Mouse (Mus musculus): ENCODE data around the gene Gprc5d.

Gene Gprc5d

DNA sequence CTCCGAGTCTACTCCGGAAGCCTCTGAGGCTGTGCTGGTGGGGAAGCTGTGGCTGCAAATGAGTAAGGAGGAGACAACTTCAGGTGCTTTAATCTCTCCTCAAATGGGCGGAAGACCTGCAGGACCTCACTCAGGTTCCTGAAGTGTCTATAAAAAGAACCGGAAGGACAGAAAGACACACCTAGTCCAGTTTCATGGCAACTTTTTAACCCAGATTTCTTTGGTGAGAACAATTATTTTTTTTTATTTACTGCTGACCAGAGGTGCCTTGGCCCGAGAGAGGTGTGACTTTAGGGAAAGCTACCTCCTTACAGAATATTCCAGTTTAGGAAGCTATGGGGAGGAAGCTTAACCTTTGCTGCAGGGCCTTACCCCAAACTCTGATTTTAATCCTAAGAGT is at the start of gene Gprc5d:
Gene Gprc5d (minus strand): TSS at position 101 of the 400 bp plus-strand sequence.
- no peak for DNase-seq (ENCODE audit: low read depth in 1 of 2, low spot score in 2 of 2)

DNA sequence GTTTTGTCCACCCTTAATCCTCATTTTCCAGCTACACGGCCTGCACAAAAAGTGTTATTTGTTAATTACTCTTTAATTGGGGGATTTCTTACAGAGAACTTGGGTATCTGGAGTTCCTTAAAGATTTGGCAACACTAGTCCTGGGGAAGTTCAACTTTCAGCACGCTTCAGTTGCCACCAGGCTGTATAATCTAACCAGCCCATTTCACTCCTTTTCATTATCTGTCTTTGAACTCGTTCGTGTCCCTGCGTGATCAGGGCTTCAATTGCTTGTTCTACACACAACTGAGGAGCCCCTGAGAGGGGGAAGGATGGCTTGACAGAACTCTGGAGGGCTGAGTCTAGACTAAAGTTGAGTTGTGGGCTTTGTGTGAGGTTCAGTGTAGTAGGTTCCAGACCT is 48.6 kb upstream of the Gprc5d start:
- DNase-seq (ENCODE audit: low read depth in 1 of 2, low spot score in 2 of 2) = no peak

DNA sequence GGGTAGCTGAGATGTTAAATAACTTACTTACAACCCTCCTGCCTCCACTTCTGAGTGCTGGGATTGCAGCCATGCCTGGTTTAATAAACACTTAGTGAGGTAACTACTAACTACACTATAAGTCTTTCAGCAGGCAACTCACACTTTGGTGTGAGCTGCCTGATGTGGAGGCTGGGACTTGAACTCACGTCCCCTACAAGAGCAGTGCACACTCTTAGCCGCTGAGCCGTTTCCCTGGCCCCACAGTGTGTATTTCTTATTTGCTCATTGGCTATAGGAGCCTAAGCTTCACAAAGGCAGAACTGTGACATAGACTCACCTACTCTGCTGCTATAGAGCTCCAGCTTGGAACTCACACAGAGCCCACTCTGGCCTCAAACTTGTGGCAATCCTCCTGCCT is 48.2 kb upstream of the Gprc5d start:
- no peak for DNase-seq (ENCODE audit: low read depth in 1 of 2, low spot score in 2 of 2)

- no peak for DNase-seq (ENCODE audit: low read depth in 1 of 2, low spot score in 2 of 2)
Observed at GRCm38 (mm10) chr6:135165706-135166105, 47.6 kb upstream of the Gprc5d start.

GRCm38 (mm10) chr6:135165191-135165590 is 47.1 kb upstream of the Gprc5d start:
- no peak for DNase-seq (ENCODE audit: low read depth in 1 of 2, low spot score in 2 of 2)

DNA sequence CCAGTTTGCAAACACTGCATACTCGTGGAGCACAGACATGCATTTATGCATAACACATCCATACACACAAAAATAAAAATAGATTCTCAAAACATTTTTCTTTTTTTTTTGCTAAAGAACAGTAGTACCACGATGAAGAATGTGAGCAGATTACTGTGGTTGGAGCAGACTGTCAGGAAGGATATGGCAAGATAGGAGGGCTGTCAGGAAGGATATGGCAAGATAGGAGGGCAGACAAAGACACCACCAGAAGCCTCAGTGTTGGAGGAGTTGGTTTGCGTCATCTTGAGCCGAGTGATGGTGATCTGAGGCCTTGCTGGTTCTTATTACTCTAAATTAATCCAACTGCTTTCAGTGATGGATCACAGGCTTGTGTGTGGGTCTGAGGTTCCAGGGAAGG is 44.8 kb upstream of the Gprc5d start:
- no peak for DNase-seq (ENCODE audit: low read depth in 1 of 2, low spot score in 2 of 2)

GRCm38 (mm10) chr6:135162311-135162710 is 44.2 kb upstream of the Gprc5d start:
- no peak for DNase-seq (ENCODE audit: low read depth in 1 of 2, low spot score in 2 of 2)

DNA sequence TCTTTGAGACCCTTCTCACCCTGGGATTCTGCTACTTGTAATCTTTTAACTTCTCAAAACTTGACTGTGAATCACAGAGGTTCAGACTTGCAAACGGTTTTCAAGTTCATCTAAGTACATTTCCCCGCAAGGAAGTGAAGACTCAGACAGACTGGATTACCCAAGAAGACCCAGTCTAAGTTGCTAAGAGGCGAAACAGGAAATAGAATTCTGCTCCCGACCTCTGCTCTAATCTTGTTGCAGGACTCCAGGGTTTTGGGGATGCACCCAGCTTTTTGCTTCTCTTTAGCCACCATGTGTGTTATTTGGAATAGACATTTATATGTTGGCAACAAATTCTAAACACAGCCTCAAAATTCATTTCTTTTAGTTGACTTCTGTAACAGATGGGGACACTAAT is 43.3 kb upstream of the Gprc5d start:
- DNase-seq (ENCODE audit: low read depth in 1 of 2, low spot score in 2 of 2) = no peak

DNA sequence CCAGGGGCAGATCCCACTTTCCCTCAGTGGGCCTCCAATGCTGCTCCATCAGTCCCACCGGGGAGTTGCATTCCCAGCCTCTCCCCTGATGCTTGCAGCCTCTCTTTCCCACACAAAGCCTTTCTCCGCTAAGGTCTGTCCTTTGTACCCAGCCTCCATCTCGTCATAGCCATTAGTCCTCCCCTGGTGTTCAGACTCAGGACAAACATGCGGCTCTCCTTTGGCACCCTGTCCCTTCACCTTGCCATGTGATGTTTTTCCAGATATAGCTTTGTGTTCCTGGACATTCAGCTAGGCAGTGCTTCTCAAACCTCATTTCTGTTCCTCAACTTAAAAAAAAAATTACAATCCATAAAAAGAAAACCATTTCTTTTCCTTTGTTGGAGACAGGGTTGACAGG is 40.4 kb upstream of the Gprc5d start:
- no peak for DNase-seq (ENCODE audit: low read depth in 1 of 2, low spot score in 2 of 2)

- DNase-seq (ENCODE audit: low read depth in 1 of 2, low spot score in 2 of 2) = no peak
Observed at GRCm38 (mm10) chr6:135157496-135157895, 39.4 kb upstream of the Gprc5d start.

GRCm38 (mm10) chr6:135156597-135156996 is 38.5 kb upstream of the Gprc5d start:
- DNase-seq (ENCODE audit: low read depth in 1 of 2, low spot score in 2 of 2) = no peak

- no peak for DNase-seq (ENCODE audit: low read depth in 1 of 2, low spot score in 2 of 2)
Observed at GRCm38 (mm10) chr6:135153719-135154118, 35.6 kb upstream of the Gprc5d start.

- no peak for DNase-seq (ENCODE audit: low read depth in 1 of 2, low spot score in 2 of 2)
Observed at GRCm38 (mm10) chr6:135150311-135150710, 32.2 kb upstream of the Gprc5d start.

DNA sequence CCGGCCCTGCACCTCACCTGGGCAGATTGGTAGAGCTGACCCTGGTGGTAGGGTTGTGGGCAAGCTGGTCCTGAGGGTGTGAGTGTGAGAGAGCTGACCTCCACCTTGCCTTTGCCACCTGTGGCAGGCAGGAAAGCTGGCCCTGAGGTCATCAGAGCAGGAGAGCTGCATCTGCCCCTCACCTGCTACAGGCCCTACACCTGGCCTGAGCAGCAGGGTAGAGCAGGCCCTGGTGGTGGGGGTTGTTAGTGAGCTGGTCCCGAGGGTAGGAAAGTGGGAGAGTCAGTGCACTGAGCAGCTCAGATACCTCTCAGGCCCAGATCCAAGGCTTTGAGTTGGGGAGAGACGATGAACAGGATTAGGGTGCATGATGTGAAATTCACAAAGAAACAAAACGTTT is 31.6 kb upstream of the Gprc5d start:
- DNase-seq (ENCODE audit: low read depth in 1 of 2, low spot score in 2 of 2) = no peak

DNA sequence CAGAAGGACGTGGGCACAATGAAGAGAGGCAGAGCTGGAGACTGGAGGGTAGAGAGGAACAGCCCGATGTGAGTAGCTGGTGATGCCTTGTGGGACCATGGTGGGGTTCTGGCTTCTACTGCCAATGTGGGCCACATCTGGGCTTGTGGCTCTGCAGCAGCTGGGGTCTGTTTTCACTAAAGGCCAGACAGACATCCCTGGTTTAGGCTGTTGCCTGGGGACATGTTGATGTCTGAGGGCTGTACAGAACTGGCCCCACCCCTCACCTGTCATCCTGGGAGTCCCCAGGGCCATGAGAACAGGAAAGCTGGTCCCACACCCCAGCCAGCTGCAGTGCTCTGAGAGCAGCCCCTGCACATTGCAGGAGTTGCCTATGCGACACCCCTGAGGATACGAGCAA is 31.1 kb upstream of the Gprc5d start:
- no peak for DNase-seq (ENCODE audit: low read depth in 1 of 2, low spot score in 2 of 2)

- no peak for DNase-seq (ENCODE audit: low read depth in 1 of 2, low spot score in 2 of 2)
Observed at GRCm38 (mm10) chr6:135148506-135148905, 30.4 kb upstream of the Gprc5d start.

GRCm38 (mm10) chr6:135145976-135146375 is 27.9 kb upstream of the Gprc5d start:
- DNase-seq (ENCODE audit: low read depth in 1 of 2, low spot score in 2 of 2) = no peak

DNA sequence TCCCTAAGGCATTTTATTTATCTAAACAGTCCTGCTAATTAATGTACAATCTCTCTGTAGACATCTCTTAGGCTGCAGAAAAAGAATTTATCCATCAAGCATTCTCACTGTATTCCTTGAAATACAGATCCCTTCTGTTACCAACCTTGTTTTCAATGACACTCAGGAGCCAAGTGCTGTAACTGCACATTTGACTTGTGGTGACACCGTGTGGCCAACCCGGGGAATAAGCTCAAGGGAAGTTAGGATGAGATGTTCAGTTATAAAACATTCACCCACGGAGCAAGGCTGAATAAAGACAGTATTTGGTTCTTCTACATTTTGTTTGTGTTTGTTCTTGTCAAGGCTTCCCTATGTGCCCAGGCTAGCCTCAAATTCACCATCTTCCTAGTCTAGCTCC is 26.4 kb upstream of the Gprc5d start:
- DNase-seq (ENCODE audit: low read depth in 1 of 2, low spot score in 2 of 2) = no peak

- no peak for DNase-seq (ENCODE audit: low read depth in 1 of 2, low spot score in 2 of 2)
Observed at GRCm38 (mm10) chr6:135143151-135143550, 25.1 kb upstream of the Gprc5d start.

- DNase-seq (ENCODE audit: low read depth in 1 of 2, low spot score in 2 of 2) = no peak
Observed at GRCm38 (mm10) chr6:135141451-135142147, 23.5 kb upstream of the Gprc5d start.

DNA sequence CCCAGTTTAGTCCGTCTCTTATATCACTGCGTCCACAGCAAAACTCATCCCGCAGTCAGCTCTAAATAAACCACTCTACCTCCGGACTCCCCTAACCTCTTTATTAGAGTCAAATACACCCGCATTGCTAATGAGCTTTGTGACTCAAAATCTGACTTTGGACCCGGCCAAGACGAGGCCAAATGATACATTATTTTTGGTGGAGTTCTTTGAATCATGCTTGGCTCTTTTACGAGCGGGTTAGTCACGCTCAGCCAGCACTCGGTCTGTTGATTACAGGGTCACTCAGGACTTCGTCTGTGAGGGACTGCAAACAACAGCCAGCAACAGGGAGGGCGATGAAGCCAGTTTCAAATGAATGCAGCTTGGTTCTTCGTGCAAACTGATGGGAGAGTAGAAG is 20.7 kb upstream of the Gprc5d start:
- DNase-seq (ENCODE audit: low read depth in 1 of 2, low spot score in 2 of 2) = no peak

- no peak for DNase-seq (ENCODE audit: low read depth in 1 of 2, low spot score in 2 of 2)
Observed at GRCm38 (mm10) chr6:135138207-135138606, 20.1 kb upstream of the Gprc5d start.

DNA sequence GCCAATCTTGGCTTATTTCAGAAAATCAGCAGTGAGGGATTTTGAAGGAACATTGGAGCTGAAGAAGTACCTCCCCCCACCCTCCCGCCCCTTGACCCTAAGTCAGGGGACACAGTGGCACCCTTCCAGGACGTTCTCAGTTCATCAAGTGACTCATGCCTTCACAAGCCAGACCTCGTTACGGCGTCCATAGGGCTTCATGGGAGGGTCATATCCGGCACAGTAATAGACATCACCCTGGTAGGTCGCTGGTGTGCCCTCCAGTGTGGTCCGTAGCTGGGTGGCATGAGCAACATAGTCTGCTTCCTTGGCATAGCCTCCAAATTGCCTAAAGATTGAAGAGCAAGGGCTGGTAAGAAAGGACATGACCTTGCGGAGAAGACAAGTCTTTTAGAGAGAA is 19.7 kb upstream of the Gprc5d start:
- DNase-seq (ENCODE audit: low read depth in 1 of 2, low spot score in 2 of 2) = no peak
